ENCODE assay signal across 8 mouse cellular contexts in the genomic region with DNA sequence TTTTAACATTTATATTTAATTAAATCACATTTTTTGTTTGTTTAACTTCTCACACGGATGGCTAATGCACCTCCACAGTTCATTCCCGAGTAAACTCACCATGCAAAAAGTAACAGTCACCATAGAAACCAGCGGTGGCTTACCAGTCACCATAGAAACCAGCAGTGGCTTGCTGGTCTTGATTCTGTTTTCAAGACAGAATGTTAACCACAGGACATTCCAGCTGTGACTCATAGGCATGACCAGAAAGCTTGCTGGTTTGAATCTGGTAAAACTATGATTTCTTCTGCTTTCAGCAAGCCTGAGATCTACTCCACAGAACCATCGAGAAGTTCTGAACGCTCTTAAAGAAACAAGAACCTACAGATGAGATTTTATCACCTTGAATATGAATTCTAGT.
DNase-seq lines count a peak whose midpoint lies in the region; ATAC-seq lines count a peak whose summit lies in the region.
"Had no signal": no experiment of that assay in that cellular context is flagged by ENCODE, and none has a peak within 500 bp of the region (broad histone marks: within the 10 kb centered on the region; RNA-seq: fewer than 3 reads in every experiment).

No protein-coding gene starts in this region.

- no peak overlapping the region for H3K4me2 ChIP-seq in embryonic facial prominence, embryonic 13.5 days
- H3K4me2 ChIP-seq in liver, embryonic 12.5 days = no peak overlapping the region

- H3K27me3 ChIP-seq in embryonic facial prominence, embryonic 13.5 days = no peaks in the 10 kb centered on the region
- no peaks in the 10 kb centered on the region for H3K27me3 ChIP-seq in liver, embryonic 12.5 days (replicated peaks)

- H3K27ac ChIP-seq in embryonic facial prominence, embryonic 13.5 days = peak overlapping the region; percentile 73; the same call in 1 of the 2 replicates
- no peak overlapping the region for H3K27ac ChIP-seq in liver, embryonic 12.5 days
- H3K27ac ChIP-seq: left cerebral cortex, adult 2 months had no signal

- H3K9me3 ChIP-seq in embryonic facial prominence, embryonic 13.5 days = no peaks in the 10 kb centered on the region
- no peaks in the 10 kb centered on the region for H3K9me3 ChIP-seq in liver, embryonic 12.5 days (replicated peaks)

- no peak overlapping the region for H3K4me3 ChIP-seq in embryonic facial prominence, embryonic 13.5 days
- no peak overlapping the region for H3K4me3 ChIP-seq in liver, embryonic 12.5 days
- H3K4me3 ChIP-seq: left cerebral cortex, adult 2 months had no signal

- H3K4me1 ChIP-seq in embryonic facial prominence, embryonic 13.5 days = peaks cover 15% of the 10 kb centered on the region; the same call in 1 of the 2 replicates
- peaks cover 11% of the 10 kb centered on the region for H3K4me1 ChIP-seq in liver, embryonic 12.5 days

- no peak overlapping the region for H3K9ac ChIP-seq in embryonic facial prominence, embryonic 13.5 days
- no peak overlapping the region for H3K9ac ChIP-seq in liver, embryonic 12.5 days

- H3K36me3 ChIP-seq in embryonic facial prominence, embryonic 13.5 days = no peaks in the 10 kb centered on the region
- H3K36me3 ChIP-seq in liver, embryonic 12.5 days = no peaks in the 10 kb centered on the region

- WGBS in embryonic facial prominence, embryonic 13.5 days = 24% methylated on average over 5 of the region's 5 CpGs
- 25% methylated on average over 5 of the region's 5 CpGs for WGBS in liver, embryonic 12.5 days (ENCODE audit: insufficient replicate concordance)

- no peak for ATAC-seq in embryonic facial prominence, embryonic 13.5 days (ENCODE audit: insufficient number of reproducible peaks, insufficient read depth, low FRiP score, low TSS enrichment, low read depth)
- ATAC-seq in liver, embryonic 12.5 days = no peak

- peak; percentile 97 for DNase-seq in 416B (ENCODE audit: low read depth)
- DNase-seq in CD4-positive, CD25-positive, alpha-beta regulatory T cell, adult 2 months (ENCODE audit: low read depth, low spot score) = peak; percentile 65
- DNase-seq in induced T-regulatory cell, adult 2 months (ENCODE audit: low read depth) = peak; percentile 90
- peak; percentile 37 for DNase-seq in retina, embryonic 14.5 days (ENCODE audit: low spot score)
- DNase-seq in layer of hippocampus, postnatal 14 days (ENCODE audit: low spot score in 2 of 2) = no peak

Comparison
In these comparisons a context has a peak if more than half of its experiments do, and no peak if none do; other contexts are left out.
1. DNase-seq: peak in 416B (single experiment), CD4-positive, CD25-positive, alpha-beta regulatory T cell, adult 2 months (single experiment), induced T-regulatory cell, adult 2 months (single experiment) and retina, embryonic 14.5 days (single experiment); none in layer of hippocampus, postnatal 14 days (0 of 2).